Mouse (Mus musculus): ENCODE data around the gene Fbln5. TPM values are rescaled to one million over a fixed set of nuclear protein-coding genes. Genes with fewer than 3 reads are reported as not detected.

Gene Fbln5
- total RNA-seq, 1 experiment: 0.76 TPM

DNA sequence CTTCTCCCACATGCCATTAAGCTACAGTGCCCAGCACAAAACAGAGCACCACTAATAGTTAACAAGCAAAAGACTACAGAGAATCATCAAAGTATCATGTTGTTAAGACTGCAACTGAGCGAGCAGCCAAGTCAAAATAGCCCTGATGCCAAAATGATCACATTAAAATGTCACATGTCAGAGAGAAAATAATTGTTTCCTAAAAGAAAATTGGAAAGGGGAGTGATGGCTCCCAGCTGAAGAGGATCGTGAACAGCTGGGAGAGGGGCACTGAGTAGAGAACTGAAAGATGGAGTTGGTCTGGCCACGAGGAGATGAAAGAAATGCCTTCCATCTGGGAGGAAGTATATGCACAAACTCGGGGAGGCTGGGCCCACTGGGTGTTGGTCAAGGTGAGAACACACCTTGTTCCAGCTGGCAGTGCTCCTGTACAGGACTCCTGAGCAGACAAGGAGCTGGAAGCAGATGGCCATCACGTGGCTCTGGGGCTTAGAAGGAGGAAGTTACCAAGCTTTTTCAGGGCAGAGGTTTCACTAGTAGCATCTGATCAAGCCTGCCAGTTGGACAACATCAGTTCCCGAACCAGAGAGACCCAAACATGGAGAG is 59.3 kb downstream of the Fbln5 start:
- Histone ChIP-seq H3K4me3 (ENCODE audit: insufficient read depth in 1 of 2, low read depth in 1 of 2, low read length in 2 of 2, poor library complexity in 1 of 2, severe bottlenecking in 1 of 2) (no peak overlapping the region), H3K9me3 (ENCODE audit: control insufficient read depth, insufficient read depth, low read depth, low read length) (no peaks in the 10 kb centered on the region), H3K9ac (ENCODE audit: insufficient read depth, low read depth, low read length, poor library complexity, severe bottlenecking) (no peak overlapping the region), H3K4me1 (ENCODE audit: control insufficient read depth in 2 of 2, insufficient read depth in 2 of 2, low read length in 2 of 2, poor library complexity in 1 of 2) (no peaks in the 10 kb centered on the region), H3K27ac (ENCODE audit: insufficient read depth, low read depth, low read length, poor library complexity, severe bottlenecking) (no peak overlapping the region), H3K36me3 (ENCODE audit: control insufficient read depth, insufficient read depth, low read length, poor library complexity, severe bottlenecking) (no peaks in the 10 kb centered on the region)
- no peak for DNase-seq (ENCODE audit: low read depth, low spot score)
- TF ChIP-seq ZC3H11A (IDR thresholded peaks at IDR 0.05; ENCODE audit: borderline replicate concordance, low read depth, low read length): no peak
- TF ChIP-seq MAFK (IDR thresholded peaks at IDR 0.05; ENCODE audit: insufficient read depth, low read depth, low read length): no peak
- no peak for TF ChIP-seq ZNF384 (IDR thresholded peaks at IDR 0.05; ENCODE audit: low read depth, low read length)
- TF ChIP-seq CHD2 (IDR thresholded peaks at IDR 0.05; ENCODE audit: low read depth, low read length): no peak
- TF ChIP-seq HCFC1 (IDR thresholded peaks at IDR 0.05; ENCODE audit: borderline replicate concordance, insufficient read depth, low read length): no peak
- in situ Hi-C loops (cut with MboI; ENCODE audit: low sequenced_read_pairs in 2 of 2, unreplicated experiment in 2 of 2): no loop called here

DNA sequence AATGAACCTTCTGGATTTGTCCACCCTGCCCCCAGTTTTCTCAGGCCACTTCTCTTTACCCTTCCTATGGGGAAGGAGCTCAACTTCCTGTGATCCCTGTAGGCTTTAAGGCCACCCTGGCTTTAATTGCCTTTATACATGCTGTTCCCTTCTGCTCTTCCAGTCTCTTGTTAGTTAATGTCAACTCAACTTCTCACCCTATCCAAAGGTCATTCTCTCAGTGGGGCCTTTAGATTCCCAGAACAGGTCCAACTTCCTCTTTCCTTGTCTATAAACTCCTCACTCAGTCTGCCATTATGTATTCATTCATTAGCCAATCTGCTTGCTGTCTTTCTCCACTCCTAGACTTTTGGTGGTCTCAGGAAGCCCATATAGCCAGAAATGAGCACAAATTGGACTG is 60.2 kb downstream of the Fbln5 start:
- Histone ChIP-seq H3K4me3 (ENCODE audit: insufficient read depth in 1 of 2, low read depth in 1 of 2, low read length in 2 of 2, poor library complexity in 1 of 2, severe bottlenecking in 1 of 2) (no peak overlapping the region), H3K9ac (ENCODE audit: insufficient read depth, low read depth, low read length, poor library complexity, severe bottlenecking) (no peak overlapping the region), H3K27ac (ENCODE audit: insufficient read depth, low read depth, low read length, poor library complexity, severe bottlenecking) (no peak overlapping the region), H3K36me3 (ENCODE audit: control insufficient read depth, insufficient read depth, low read length, poor library complexity, severe bottlenecking) (no peaks in the 10 kb centered on the region), H3K4me1 (ENCODE audit: control insufficient read depth in 2 of 2, insufficient read depth in 2 of 2, low read length in 2 of 2, poor library complexity in 1 of 2) (no peaks in the 10 kb centered on the region), H3K9me3 (ENCODE audit: control insufficient read depth, insufficient read depth, low read depth, low read length) (no peaks in the 10 kb centered on the region)
- TF ChIP-seq ZNF384 (IDR thresholded peaks at IDR 0.05; ENCODE audit: low read depth, low read length) (no peak), CHD2 (IDR thresholded peaks at IDR 0.05; ENCODE audit: low read depth, low read length) (no peak), MAFK (IDR thresholded peaks at IDR 0.05; ENCODE audit: insufficient read depth, low read depth, low read length) (no peak), HCFC1 (IDR thresholded peaks at IDR 0.05; ENCODE audit: borderline replicate concordance, insufficient read depth, low read length) (no peak), ZC3H11A (IDR thresholded peaks at IDR 0.05; ENCODE audit: borderline replicate concordance, low read depth, low read length) (no peak)
- in situ Hi-C loops (cut with MboI; ENCODE audit: low sequenced_read_pairs in 2 of 2, unreplicated experiment in 2 of 2): no loop called here
- no peak for DNase-seq (ENCODE audit: low read depth, low spot score)

DNA sequence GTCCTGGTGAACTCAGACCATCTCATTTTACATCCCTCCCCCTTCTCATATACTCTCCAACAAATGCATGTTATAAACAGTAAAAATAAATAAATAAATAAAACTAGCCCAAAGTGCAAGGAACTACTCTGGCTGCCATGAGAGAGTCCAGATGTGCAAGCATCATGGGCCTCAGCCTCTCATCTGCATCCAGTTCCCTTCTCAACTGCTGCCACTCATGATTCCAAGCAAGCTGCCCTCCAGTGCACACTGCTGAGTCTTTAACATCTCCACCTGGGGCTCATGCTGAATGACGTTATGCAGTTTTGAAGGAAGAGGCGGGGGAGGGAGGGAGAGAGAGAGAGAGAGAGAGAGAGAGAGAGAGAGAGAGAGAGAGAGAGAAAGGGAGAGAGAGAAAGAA is 76.5 kb downstream of the Fbln5 start:
- Histone ChIP-seq H3K4me1 (ENCODE audit: control insufficient read depth in 2 of 2, insufficient read depth in 2 of 2, low read length in 2 of 2, poor library complexity in 1 of 2) (no peaks in the 10 kb centered on the region), H3K36me3 (ENCODE audit: control insufficient read depth, insufficient read depth, low read length, poor library complexity, severe bottlenecking) (no peaks in the 10 kb centered on the region), H3K27ac (ENCODE audit: insufficient read depth, low read depth, low read length, poor library complexity, severe bottlenecking) (no peak overlapping the region), H3K9me3 (ENCODE audit: control insufficient read depth, insufficient read depth, low read depth, low read length) (no peaks in the 10 kb centered on the region), H3K9ac (ENCODE audit: insufficient read depth, low read depth, low read length, poor library complexity, severe bottlenecking) (no peak overlapping the region), H3K4me3 (ENCODE audit: insufficient read depth in 1 of 2, low read depth in 1 of 2, low read length in 2 of 2, poor library complexity in 1 of 2, severe bottlenecking in 1 of 2) (no peak overlapping the region)
- in situ Hi-C loops (cut with MboI; ENCODE audit: low sequenced_read_pairs in 2 of 2, unreplicated experiment in 2 of 2): no loop called here
- TF ChIP-seq HCFC1 (IDR thresholded peaks at IDR 0.05; ENCODE audit: borderline replicate concordance, insufficient read depth, low read length) (no peak), CHD2 (IDR thresholded peaks at IDR 0.05; ENCODE audit: low read depth, low read length) (no peak), MAFK (IDR thresholded peaks at IDR 0.05; ENCODE audit: insufficient read depth, low read depth, low read length) (no peak), ZNF384 (IDR thresholded peaks at IDR 0.05; ENCODE audit: low read depth, low read length) (no peak), ZC3H11A (IDR thresholded peaks at IDR 0.05; ENCODE audit: borderline replicate concordance, low read depth, low read length) (no peak)
- no peak for DNase-seq (ENCODE audit: low read depth, low spot score)

DNA sequence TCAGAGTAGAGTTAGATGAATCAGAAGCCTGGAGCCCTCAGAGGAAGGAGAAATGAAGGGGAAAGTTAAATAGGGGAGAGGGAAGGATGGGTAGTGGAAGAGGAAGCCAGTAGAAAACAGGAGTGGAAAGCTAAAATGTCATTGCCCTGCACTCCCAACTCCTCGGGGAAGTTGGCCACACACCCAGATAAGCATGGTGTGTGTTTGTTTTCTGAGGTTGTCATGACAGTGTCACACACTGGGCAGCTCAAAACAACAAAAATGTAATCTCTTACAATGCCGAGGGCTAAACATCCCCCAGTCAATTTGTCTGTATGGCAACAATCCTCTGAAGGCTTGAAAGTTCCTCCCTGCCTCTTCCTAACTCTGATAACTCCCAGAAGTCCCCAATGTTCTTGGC is 78.4 kb downstream of the Fbln5 start:
- Histone ChIP-seq H3K27ac (ENCODE audit: insufficient read depth, low read depth, low read length, poor library complexity, severe bottlenecking) (no peak overlapping the region), H3K4me3 (ENCODE audit: insufficient read depth in 1 of 2, low read depth in 1 of 2, low read length in 2 of 2, poor library complexity in 1 of 2, severe bottlenecking in 1 of 2) (no peak overlapping the region), H3K9ac (ENCODE audit: insufficient read depth, low read depth, low read length, poor library complexity, severe bottlenecking) (no peak overlapping the region), H3K9me3 (ENCODE audit: control insufficient read depth, insufficient read depth, low read depth, low read length) (no peaks in the 10 kb centered on the region), H3K36me3 (ENCODE audit: control insufficient read depth, insufficient read depth, low read length, poor library complexity, severe bottlenecking) (no peaks in the 10 kb centered on the region), H3K4me1 (ENCODE audit: control insufficient read depth in 2 of 2, insufficient read depth in 2 of 2, low read length in 2 of 2, poor library complexity in 1 of 2) (no peaks in the 10 kb centered on the region)
- TF ChIP-seq ZNF384 (IDR thresholded peaks at IDR 0.05; ENCODE audit: low read depth, low read length): no peak
- no peak for TF ChIP-seq HCFC1 (IDR thresholded peaks at IDR 0.05; ENCODE audit: borderline replicate concordance, insufficient read depth, low read length)
- TF ChIP-seq MAFK (IDR thresholded peaks at IDR 0.05; ENCODE audit: insufficient read depth, low read depth, low read length): no peak
- TF ChIP-seq CHD2 (IDR thresholded peaks at IDR 0.05; ENCODE audit: low read depth, low read length): no peak
- TF ChIP-seq ZC3H11A (IDR thresholded peaks at IDR 0.05; ENCODE audit: borderline replicate concordance, low read depth, low read length): no peak
- DNase-seq (ENCODE audit: low read depth, low spot score): no peak
- in situ Hi-C loops (cut with MboI; ENCODE audit: low sequenced_read_pairs in 2 of 2, unreplicated experiment in 2 of 2): no loop called here

Measured in ES-E14 (cell line).